Mouse (Mus musculus) testis, adult 2 months (tissue): ENCODE measurements at regions not wholly inside any gene's neighbourhood (a gene's known extent, or its start where the extent isn't known, plus 50 kb on each side); places are given as distances from the start of the nearest gene placed in this dataset.

Experiments
- CTCF ChIP-seq: fragments of 200-500 bp; IDR thresholded peaks from 2 replicates; pipeline ENCODE4 v1.5.1; 2012; ENCODE audit warnings: low read depth, mild to moderate bottlenecking, inconsistent platforms, low read length, moderate library complexity; ENCODE audit not compliant: control insufficient read depth, insufficient read depth, insufficient replicate concordance
- POLR2A ChIP-seq: fragments of 200-500 bp; IDR thresholded peaks from 2 replicates; pipeline ENCODE4 v1.6.1; 2012; ENCODE audit warnings: low read depth, mild to moderate bottlenecking, inconsistent platforms, low read length, moderate library complexity; ENCODE audit not compliant: control insufficient read depth

DNA sequence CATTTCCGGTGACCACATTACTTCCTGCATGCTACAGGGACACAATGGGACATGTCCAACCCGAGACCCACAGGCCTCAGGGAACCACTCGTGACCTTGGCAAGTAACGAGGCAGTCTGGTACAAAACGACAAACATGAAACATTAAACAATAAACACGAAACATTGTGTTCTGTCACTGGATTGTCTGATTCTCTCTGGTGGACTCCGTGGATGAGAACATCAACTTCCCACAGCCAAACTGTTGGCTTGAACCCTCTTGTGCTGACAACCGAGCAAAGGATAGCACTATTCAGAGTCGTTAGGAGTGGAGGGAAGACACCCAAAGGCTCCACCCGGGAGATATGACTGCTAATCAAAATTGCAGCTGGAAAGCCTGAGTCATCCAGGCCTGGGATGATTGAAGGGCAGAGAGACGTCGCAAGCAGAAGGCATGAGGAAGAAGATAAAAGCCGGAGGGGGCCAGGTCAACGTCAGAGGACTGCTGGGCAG, 176.6 kb downstream of the Cand1 start:
- TF ChIP-seq CTCF (no peak), POLR2A (no peak)
